Mouse (Mus musculus) right cerebral cortex, postnatal 25 days (tissue): ENCODE data around the gene Nrip2.
A peak's percentile ranks its signal among the peaks of the same experiment; 100 is the strongest.

Experiments used
- DNase-seq: peaks from one replicate; pipeline ENCODE4 v3.0.0; 2022

The Nrip2 gene

DNA sequence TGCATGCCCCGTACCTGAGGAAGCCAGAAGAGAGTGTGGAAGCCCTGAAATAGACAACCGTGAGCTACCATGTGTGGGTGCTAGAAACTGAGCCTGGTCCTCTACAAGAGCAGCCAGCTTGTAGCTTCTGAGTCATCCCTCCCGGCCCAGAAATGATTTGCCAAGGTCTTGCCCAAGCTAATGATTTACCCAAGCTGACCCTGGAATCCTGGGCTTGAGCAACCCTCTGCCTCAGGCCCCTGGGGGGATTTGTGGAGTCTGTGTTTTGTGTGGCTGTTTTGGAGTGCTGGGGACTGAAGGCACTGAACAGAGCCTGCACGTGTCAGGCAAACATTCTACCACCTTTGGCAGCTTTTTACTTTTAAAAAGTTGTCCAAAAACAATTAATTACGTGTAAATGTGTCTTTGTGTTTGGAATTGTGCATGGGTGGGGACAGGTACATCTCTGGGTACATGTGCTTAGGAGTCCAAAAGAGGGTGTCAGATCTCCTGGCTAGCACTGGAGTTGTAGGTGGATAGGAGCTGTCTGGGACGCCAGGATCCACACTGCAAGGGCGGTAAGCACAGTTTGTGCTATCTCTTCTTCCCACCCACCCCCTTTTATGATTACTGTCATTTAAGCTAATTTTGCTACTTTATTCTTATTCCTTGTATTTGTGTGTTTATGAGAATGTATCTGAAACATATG, 1.4 kb upstream of the Nrip2 start:
- DNase-seq = no peak

DNA sequence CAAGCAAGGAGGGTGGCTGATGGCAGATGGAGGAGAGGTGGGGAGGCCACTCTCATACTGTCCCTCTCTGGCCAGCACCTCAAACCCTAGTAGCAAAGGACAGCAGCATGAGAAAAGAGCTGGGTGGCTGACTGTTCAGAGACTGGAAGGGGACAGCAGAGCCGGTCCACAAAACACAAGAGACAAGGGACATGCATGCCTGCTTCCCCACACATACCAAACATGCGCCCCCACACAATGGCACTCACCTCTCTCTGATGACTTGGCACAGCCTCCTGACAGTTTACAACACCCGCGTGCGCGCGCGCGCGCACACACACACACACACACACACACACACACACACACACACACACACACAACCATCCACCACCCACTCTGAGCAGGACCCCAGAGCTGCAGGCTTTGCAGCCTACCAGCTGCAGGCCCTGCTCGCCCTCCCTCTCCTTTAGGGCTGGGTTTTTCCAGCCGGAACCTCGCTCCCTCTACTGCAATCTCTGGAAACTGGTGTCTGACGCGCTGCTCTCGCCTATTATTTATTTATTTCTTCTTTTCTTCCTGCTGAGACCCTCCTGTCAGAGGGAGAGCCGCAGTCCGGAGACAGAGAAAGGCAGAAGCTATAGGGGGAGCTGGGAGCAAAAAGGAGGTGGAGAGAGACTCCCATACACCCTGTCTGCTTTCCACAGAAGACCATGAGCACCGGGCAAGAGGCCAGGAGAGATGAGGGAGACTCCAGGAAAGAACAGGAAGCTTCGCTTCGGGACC, 507 bp downstream of the Nrip2 start:
- peak; percentile 36 for DNase-seq

DNA sequence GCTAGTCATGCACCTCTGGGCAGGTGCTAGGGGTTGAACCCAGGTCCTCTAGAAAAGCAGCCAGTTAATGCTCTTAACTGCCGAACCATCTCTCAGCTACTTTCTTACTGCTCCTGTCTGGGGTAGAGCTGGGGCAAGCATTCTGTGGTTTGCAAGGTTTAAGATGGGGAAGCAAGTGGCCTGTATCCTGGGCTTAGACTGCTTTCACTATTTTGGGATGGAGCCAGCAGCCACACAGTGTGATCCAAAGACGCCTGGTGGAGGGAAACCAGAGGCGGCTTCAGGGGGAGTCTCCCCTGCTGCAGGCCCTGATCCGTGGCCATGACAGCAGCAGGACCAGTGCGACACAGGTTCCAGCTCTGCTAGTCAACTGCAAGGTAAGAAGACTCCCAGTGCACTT, 5.6 kb downstream of the Nrip2 start:
- no peak for DNase-seq

DNA sequence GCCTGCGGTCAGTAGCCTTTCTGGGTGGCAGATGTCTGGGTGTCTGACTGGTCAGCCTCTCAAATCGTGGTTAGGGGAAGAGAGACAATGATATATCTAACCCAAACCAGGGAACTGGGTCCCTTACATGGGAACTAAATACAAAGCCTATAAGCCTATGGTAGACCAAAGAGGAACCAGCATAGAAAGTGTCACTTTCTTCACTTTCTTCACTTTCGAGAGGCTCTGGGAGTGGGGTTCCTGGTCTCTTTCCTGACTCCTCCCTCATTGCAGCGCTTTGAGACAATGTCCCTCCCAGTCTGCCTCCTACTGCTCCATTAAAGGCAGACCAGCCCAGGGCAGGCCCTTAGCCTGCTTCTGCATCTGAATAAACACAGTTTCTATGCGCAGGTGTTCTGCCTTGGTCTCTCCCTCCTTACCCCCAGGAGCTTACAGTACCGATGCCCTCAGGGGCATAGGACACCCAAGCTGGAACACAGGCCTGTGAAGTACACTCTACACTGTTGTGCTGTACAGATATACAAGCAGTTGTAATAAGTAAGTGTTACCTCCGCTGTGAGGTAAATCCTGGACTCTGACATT, 9.5 kb downstream of the Nrip2 start:
- DNase-seq = no peak

- DNase-seq = no peak
Measured at GRCm38 (mm10) chr6:128410305-128410704, 11.2 kb downstream of the Nrip2 start.

GRCm38 (mm10) chr6:128411115-128411514, 12.0 kb downstream of the Nrip2 start:
- peak; percentile 73 for DNase-seq

GRCm38 (mm10) chr6:128416169-128416568, 17.1 kb downstream of the Nrip2 start:
- no peak for DNase-seq

DNA sequence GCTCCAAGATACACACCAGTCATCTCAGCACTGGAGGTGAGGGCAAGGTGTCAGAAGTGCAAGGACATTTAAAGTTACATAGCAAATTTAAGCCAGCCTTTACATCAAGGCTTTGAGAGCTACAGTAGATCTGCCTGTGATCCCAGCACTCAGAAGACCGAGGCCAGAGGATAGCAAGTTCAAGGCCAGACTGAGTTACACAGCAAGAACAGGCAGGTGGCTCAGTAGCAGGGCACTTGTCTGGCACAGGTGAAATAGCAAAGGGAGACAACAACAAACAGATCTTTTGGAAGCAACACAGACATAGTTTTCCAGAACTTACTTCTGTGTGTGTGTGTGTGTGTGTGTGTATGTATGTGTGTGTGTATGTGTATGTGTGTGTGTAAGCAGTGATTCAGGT, 19.0 kb downstream of the Nrip2 start:
- no peak for DNase-seq

- DNase-seq = no peak
Measured at GRCm38 (mm10) chr6:128421036-128421435, 21.9 kb downstream of the Nrip2 start.

DNA sequence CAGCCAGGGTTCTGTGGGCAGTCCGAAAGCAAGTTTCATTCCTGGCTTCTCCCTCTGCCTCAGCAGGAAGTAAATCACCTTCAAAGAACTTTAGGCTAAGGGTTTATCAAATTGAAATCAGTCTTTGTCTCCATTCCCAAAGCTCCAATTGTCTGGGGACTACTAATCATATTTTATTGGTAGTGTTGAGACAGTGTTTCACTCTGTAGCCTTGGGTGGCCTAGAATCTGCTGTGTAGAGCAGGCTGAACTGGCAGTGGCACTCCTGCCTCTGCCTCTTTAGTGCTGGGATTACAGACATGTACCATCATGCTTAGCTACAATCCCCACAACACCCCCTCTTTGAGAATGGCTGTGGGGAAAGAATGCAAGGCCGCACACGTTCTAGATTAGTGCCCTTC, 22.4 kb downstream of the Nrip2 start:
- no peak for DNase-seq

DNA sequence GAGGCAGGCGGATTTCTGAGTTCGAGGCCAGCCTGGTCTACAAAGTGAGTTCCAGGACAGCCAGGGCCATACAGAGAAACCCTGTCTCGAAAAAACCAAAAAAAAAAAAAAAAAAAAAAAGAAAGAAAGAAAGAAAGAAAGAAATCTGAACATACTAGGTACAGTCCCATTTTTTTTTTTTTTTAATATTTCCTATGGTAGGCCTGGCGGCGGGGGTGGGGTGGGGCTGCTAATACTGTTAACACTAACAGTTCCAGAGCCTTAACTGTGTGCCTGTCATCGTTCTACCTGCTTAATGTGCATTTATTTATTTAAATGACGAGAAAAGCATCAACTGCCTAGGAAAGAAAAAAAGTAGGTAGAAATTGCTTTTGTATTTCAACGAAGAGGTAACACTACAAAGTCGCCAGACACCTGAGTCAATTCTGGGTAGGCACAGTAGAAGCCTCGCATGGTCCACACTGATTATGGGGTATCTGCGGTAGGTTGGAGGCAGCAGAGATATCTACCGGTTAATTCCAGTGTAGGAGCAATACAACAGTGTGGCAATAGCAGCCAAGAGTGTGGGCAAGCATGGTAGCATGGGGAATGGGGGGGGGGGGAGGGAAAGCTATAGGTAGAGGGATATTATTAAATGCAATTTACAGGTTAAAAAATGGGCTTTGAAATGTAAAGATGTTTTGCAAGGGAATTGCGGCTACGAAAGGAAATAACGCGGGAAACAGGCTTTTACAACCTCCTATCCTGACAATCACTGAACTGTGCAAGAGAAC, 24.6 kb downstream of the Nrip2 start:
- DNase-seq = no peak

- peak; percentile 96 for DNase-seq
Measured at GRCm38 (mm10) chr6:128424269-128425019, 25.3 kb downstream of the Nrip2 start, which contains the start of gene Itfg2. Gene Itfg2, minus strand, starts transcription at chr6:128424931.

DNA sequence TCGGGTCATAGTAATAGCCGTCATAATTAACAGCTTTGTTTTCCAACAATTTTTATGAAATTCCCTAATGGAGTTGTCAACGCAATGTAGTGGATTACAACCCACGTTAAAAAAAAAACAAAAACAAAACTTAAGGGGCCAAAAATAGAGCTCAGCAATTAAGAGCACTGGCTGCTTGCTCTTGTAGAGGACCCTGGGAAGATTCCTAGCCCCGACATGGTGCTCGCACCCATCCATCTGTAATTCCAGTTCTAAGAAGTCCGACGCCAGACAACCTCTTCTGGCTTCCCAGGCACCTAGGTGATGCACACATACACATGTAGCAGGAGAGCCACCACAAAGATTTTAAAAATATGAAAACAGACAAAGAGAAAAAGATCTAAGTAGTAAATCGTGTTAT, 25.9 kb downstream of the Nrip2 start:
- no peak for DNase-seq

DNA sequence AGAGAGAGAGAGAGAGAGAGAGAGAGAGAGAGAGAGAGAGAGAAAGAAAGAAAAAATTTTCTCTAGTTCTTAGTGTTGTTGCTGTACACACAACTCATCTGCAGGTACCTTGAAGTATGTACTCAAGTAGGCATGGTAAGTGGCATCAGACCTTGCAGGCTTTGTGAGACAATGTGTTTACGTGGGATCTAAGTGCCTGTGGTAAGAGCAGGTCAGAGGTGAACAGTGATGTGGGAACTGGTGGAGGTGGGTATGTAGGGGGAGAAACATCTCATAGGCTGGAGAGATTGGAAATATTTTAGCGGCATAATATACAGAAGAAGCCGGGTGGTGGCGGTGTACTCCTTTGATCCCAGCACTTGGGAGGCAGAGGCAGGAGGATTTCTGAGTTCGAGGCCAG, 28.5 kb downstream of the Nrip2 start:
- DNase-seq = no peak

- DNase-seq = no peak
Measured at GRCm38 (mm10) chr6:128429300-128429699, 30.2 kb downstream of the Nrip2 start.

- DNase-seq = no peak
Measured at GRCm38 (mm10) chr6:128429826-128430225, 30.7 kb downstream of the Nrip2 start.

- DNase-seq = no peak
Measured at GRCm38 (mm10) chr6:128432356-128432915, 33.3 kb downstream of the Nrip2 start.

DNA sequence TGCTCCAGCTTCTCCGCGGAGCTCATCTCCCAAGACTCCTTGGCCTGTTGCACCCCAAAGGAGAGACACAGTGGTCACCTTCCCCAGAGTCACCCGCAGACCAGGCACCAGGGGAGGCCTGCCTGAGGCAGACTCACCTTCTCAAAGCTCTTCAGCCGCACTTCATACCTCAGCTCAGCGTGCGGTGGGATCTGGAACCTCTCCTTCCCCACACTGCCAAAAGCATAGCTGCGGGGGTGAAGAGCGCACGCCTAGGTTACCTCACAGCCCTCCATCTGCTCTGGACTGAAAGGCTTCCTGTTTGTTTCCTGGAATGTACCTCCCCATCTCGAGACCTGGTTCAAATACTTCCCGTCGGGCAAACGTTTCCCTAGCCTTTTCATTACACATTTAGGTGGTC, 34.5 kb downstream of the Nrip2 start:
- DNase-seq = no peak

DNA sequence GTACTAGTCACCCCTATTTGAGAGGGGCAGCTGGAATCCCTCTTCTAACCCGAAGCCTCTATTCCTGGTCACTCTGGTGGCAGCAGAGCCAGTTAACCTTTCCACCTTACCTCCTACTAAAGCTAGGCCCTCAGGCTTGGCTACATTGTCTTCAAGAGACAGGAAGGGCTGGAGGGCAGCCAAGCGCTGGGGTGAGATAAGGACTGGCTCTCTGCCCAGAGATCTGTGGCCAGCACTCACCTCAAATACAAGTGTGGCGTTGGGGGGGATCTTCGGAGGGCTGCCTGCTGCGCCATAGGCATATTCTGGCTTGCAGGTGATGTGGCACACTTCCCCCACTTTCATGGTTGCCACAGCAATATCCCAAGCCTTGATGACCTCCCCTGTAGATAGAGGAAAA, 36.4 kb downstream of the Nrip2 start:
- no peak for DNase-seq

DNA sequence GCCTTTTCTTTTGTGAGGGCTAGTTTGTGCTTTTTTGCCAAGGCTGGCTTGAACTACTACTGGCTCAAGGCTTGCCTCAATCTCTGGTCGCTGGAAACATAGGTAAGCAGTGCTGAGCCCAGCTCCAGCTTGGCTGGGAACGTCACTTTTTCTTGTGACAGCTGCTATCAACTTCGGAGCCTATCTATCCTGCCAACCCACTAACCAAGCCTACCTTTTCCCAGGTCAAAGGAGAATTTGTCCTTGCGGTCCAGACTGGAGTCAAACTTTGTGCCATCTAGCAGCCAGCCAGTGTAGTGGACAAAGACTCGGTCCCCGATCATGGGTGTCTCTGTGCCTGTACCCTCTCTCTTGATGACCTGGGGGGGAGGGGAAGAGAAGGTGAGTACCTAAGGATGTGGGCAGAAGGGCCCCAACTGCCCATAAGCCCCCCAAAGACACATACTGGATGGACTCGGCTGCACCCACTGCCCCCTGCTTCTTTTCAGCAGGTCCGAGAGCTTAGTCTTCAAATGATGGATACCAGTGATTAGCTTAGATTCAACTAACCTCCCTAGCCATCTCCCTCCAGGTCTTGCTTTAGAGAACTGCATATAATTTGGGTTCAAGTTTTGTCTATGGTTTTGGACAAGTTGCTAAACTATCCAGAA, 37.4 kb downstream of the Nrip2 start:
- no peak for DNase-seq

- DNase-seq = no peak
Measured at GRCm38 (mm10) chr6:128437288-128437687, 38.2 kb downstream of the Nrip2 start.
